Mouse (Mus musculus): ENCODE data around the gene Itga9.

- no peak for TF ChIP-seq CTCF (IDR thresholded peaks at IDR 0.05; ENCODE audit: low read depth, low read length)
- no peak for TF ChIP-seq POLR2A (IDR thresholded peaks at IDR 0.05; ENCODE audit: extremely low read depth, insufficient read depth, low read length)
These were observed 26.1 kb upstream of the Itga9 start for GRCm38 (mm10) chr9:118580371-118580770.

All from liver, adult 2 months (tissue).